Mouse (Mus musculus): Measurements from ENCODE around the gene Sh3gl1.
A peak's percentile ranks its signal among the peaks of the same experiment; 100 is the strongest.

GRCm38 (mm10) chr17:56040030-56040856 lies 3.8 kb upstream of the Sh3gl1 start, which contains the start of gene Chaf1a:
- TF ChIP-seq CTCF (IDR thresholded peaks at IDR 0.05; ENCODE audit: borderline replicate concordance, control insufficient read depth, extremely low read depth, insufficient read depth, low read length, poor library complexity), result 0 out of 2 replicates have a peak, but pooled peaks have one; percentile 44
- peak; percentile 61 for TF ChIP-seq POLR2A (IDR thresholded peaks at IDR 0.05; ENCODE audit: control insufficient read depth, extremely low read depth, insufficient read depth, low read length, poor library complexity)

Data from thymus, adult 2 months (tissue).